Mouse (Mus musculus) heart, postnatal 0 days (tissue): ENCODE measurements around the gene Zfp866. TPM values are rescaled to one million over a fixed set of nuclear protein-coding genes. Genes with fewer than 3 reads are reported as not detected.

Experiments used
- ATAC-seq: fragments of 200-750 bp; cut with Nextera tagmentation; 2 replicates; pipeline ENCODE4 v1.8.0; 2017; ENCODE audit warnings: low read depth, moderate number of reproducible peaks, moderate library complexity; ENCODE audit not compliant: insufficient read depth
- DNase-seq: peaks from one replicate; pipeline ENCODE4 v3.0.0-alpha.2; 2016; ENCODE audit warnings: low spot score
- H3K27ac ChIP-seq: fragments of 300-500 bp; sonication (generic); 2 replicates; pipeline ENCODE4 v1.5.1; 2014; ENCODE audit warnings: low read depth, mild to moderate bottlenecking
- H3K27me3 ChIP-seq: fragments of 300-500 bp; sonication (generic); 2 replicates; pipeline ENCODE4 v1.6.1; 2014; ENCODE audit warnings: low read length, mixed read lengths; ENCODE audit not compliant: control insufficient read depth, insufficient read depth
- H3K36me3 ChIP-seq: fragments of 300-500 bp; sonication (generic); replicated peaks from 2 replicates; pipeline ENCODE4 v1.6.1; 2014; ENCODE audit warnings: low read length, mixed read lengths; ENCODE audit not compliant: control insufficient read depth, insufficient read depth
- H3K4me1 ChIP-seq: fragments of 300-500 bp; sonication (generic); 2 replicates; pipeline ENCODE4 v1.6.1; 2014; ENCODE audit warnings: antibody characterized with exemption; ENCODE audit not compliant: control insufficient read depth, insufficient read depth
- H3K4me2 ChIP-seq: fragments of 300-500 bp; sonication (generic); 2 replicates; pipeline ENCODE4 v1.6.1; 2014; ENCODE audit warnings: low read depth, mild to moderate bottlenecking, low read length, moderate library complexity
- H3K4me3 ChIP-seq: fragments of 300-500 bp; sonication (generic); 2 replicates; pipeline ENCODE4 v1.5.1; 2014; ENCODE audit warnings: low read depth, low read length
- H3K9ac ChIP-seq: fragments of 300-500 bp; sonication (generic); replicated peaks from 2 replicates; pipeline ENCODE4 v1.6.1; 2014; ENCODE audit warnings: low read depth, low read length, mixed read lengths
- H3K9me3 ChIP-seq: fragments of 300-500 bp; sonication (generic); replicated peaks from 2 replicates; pipeline ENCODE4 v1.6.1; 2016; ENCODE audit warnings: low read length; ENCODE audit not compliant: control insufficient read depth
- CTCF ChIP-seq: IDR thresholded peaks from 2 replicates; pipeline ENCODE4 v1.5.1; 2016; ENCODE audit warnings: antibody characterized with exemption, control low read depth, low read depth
- EP300 ChIP-seq: IDR thresholded peaks from 2 replicates; pipeline ENCODE4 v1.6.1; 2016; ENCODE audit warnings: antibody characterized with exemption, low read depth
- WGBS: fragments of 180-500 bp; shearing (Covaris S2); extraction: QIAGEN DNeasy Blood & Tissue Kit; methylation state at CpG from one replicate; pipeline ENCODE4 v1.1.7; 2014; 5-methylcytosine and 5-hydroxymethylcytosine counted together
- polyA plus RNA-seq: library from polyadenylated mRNA; unstranded; fragments of >200 nt; fragmentation: Nextera tagmentation; extraction: Ambion mirVana; gene quantifications from 2 replicates; pipeline ENCODE4 v1.2.1, GENCODE M21; 2015
- total RNA-seq: library from RNA; depleted of rRNA; stranded (reverse); fragments of >200 nt; gene quantifications from 2 replicates; pipeline ENCODE4 v1.2.3, GENCODE M21; 2014; ENCODE audit warnings: low replicate concordance

The Zfp866 gene
- total and polyA plus RNA-seq, 2 experiments from 2014 or later: 9.2 to 20.5 TPM

GRCm38 (mm10) chr8:69752437-69752836 is 38.5 kb downstream of the Zfp866 start:
- Histone ChIP-seq H3K9ac (no peak overlapping the region), H3K27ac (no peak overlapping the region), H3K9me3 (no peaks in the 10 kb centered on the region), H3K36me3 (0 out of 2 replicates have a peak, but pooled peaks cover 12% of the 10 kb centered on the region), H3K4me1 (peaks cover 4% of the 10 kb centered on the region; the same call in 1 of the 2 replicates), H3K4me2 (no peak overlapping the region), H3K27me3 (no peaks in the 10 kb centered on the region), H3K4me3 (no peak overlapping the region)
- WGBS: 74% methylated on average over 2 of the region's 2 CpGs
- TF ChIP-seq CTCF (no peak), EP300 (no peak)
- DNase-seq (no peak), ATAC-seq (no peak)

- ATAC-seq: peak; percentile 98
- no peak for TF ChIP-seq CTCF
- TF ChIP-seq EP300: no peak
- Histone ChIP-seq H3K36me3 (no peaks in the 10 kb centered on the region), H3K9me3 (no peaks in the 10 kb centered on the region), H3K27ac (peak within 1 kb of the TSS; percentile 97), H3K4me1 (peaks cover 4% of the 10 kb centered on the region; the same call in 1 of the 2 replicates), H3K27me3 (no peaks in the 10 kb centered on the region), H3K4me3 (peak within 1 kb of the TSS; percentile 65), H3K9ac (peak within 1 kb of the TSS; percentile 76), H3K4me2 (peak within 1 kb of the TSS; percentile 57)
- peak; percentile 93 for DNase-seq
- 3% methylated on average over 47 of the region's 48 CpGs for WGBS
Measured at GRCm38 (mm10) chr8:69749544-69750454, 41.2 kb downstream of the Zfp866 start, which contains the start of gene Zfp963. Gene Zfp963 (minus strand): TSS chr8:69749970.

GRCm38 (mm10) chr8:69741231-69741630 is 49.7 kb downstream of the Zfp866 start:
- 69% methylated on average over 2 of the region's 2 CpGs for WGBS

GRCm38 (mm10) chr8:69740763-69741162 is 50.2 kb downstream of the Zfp866 start:
- H3K36me3 ChIP-seq: peaks cover 16% of the 10 kb centered on the region; the same call in 1 of the 2 replicates
- H3K9me3 ChIP-seq: no peaks in the 10 kb centered on the region
- H3K9ac ChIP-seq: no peak overlapping the region
- H3K4me1 ChIP-seq: no peaks in the 10 kb centered on the region
- DNase-seq: no peak
- no peaks in the 10 kb centered on the region for H3K27me3 ChIP-seq
- H3K27ac ChIP-seq: no peak overlapping the region
- no peak overlapping the region for H3K4me2 ChIP-seq
- TF ChIP-seq CTCF (no peak), EP300 (no peak)
- no peak for ATAC-seq
- H3K4me3 ChIP-seq: no peak overlapping the region
- WGBS: 83% methylated on average over 6 of the region's 6 CpGs

More at GRCm38 (mm10) chr8:69741231-69741630, 49.7 kb downstream of the Zfp866 start:
- no peaks in the 10 kb centered on the region for H3K27me3 ChIP-seq
- H3K36me3 ChIP-seq: peaks cover 16% of the 10 kb centered on the region; the same call in 1 of the 2 replicates
- TF ChIP-seq EP300: no peak
- TF ChIP-seq CTCF: no peak
- DNase-seq (no peak), ATAC-seq (no peak)
- no peak overlapping the region for H3K4me2 ChIP-seq
- H3K27ac ChIP-seq: no peak overlapping the region
- H3K4me3 ChIP-seq: no peak overlapping the region
- H3K9ac ChIP-seq: no peak overlapping the region
- H3K9me3 ChIP-seq: no peaks in the 10 kb centered on the region
- H3K4me1 ChIP-seq: no peaks in the 10 kb centered on the region

DNA sequence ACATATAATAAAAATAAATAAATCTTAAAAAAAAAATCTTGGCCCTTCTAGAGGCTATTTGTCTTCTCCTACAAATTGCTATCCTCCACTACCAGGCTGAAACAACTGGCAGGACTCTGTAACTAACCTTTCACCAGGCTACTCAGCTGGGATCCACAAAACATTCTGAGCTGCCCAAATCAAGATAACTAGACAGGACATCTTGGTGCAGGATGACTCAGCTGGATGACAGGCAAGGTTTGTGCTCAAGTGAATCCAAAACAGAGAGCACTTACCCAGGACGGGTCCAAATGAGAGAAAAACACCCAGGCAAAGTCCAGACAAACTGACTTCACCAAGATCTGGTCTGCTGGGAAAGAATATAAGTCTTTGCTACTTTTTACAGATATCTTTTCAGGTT is 55.5 kb downstream of the Zfp866 start:
- TF ChIP-seq CTCF (no peak), EP300 (no peak)
- H3K4me3 ChIP-seq: no peak overlapping the region
- no peak overlapping the region for H3K9ac ChIP-seq

More for the DNA sequence above, 55.5 kb downstream of the Zfp866 start:
- 58% methylated on average over 1 of the region's 1 CpGs for WGBS
- H3K4me2 ChIP-seq: no peak overlapping the region
- no peak overlapping the region for H3K27ac ChIP-seq
- DNase-seq (no peak), ATAC-seq (no peak)
- no peaks in the 10 kb centered on the region for H3K4me1 ChIP-seq
- no peaks in the 10 kb centered on the region for H3K36me3 ChIP-seq
- H3K9me3 ChIP-seq: no peaks in the 10 kb centered on the region
- H3K27me3 ChIP-seq: no peaks in the 10 kb centered on the region
